Mouse (Mus musculus) kidney, embryonic 14.5 days (tissue): ENCODE measurements around the gene Cdk5r2. TPM values are rescaled to one million over a fixed set of nuclear protein-coding genes. Genes with fewer than 3 reads are reported as not detected.

ENCODE experiments used
- ATAC-seq: fragments of 200-750 bp; cut with Nextera tagmentation; 2 replicates; pipeline ENCODE4 v1.8.0; 2017; ENCODE audit warnings: moderate number of reproducible peaks, mild to moderate bottlenecking, moderate TSS enrichment, moderate library complexity; ENCODE audit not compliant: low FRiP score, low TSS enrichment
- H3K27ac ChIP-seq: fragments of 300-500 bp; sonication (generic); 2 replicates; pipeline ENCODE4 v1.5.1; 2014; ENCODE audit warnings: low read depth, mild to moderate bottlenecking, low read length, moderate library complexity, mixed read lengths
- H3K27me3 ChIP-seq: fragments of 300-500 bp; sonication (generic); 2 replicates; pipeline ENCODE4 v1.6.1; 2014; ENCODE audit warnings: mild to moderate bottlenecking, low read length; ENCODE audit not compliant: control insufficient read depth, insufficient read depth
- H3K36me3 ChIP-seq: fragments of 300-500 bp; sonication (generic); 2 replicates; pipeline ENCODE4 v1.6.1; 2014; ENCODE audit warnings: low read length, mixed read lengths; ENCODE audit not compliant: control insufficient read depth, insufficient read depth
- H3K4me1 ChIP-seq: fragments of 300-500 bp; sonication (generic); 2 replicates; pipeline ENCODE4 v1.6.1; 2014; ENCODE audit warnings: low read length, mixed read lengths; ENCODE audit not compliant: control insufficient read depth, insufficient read depth
- H3K4me2 ChIP-seq: fragments of 300-500 bp; sonication (generic); replicated peaks from 2 replicates; pipeline ENCODE4 v1.6.1; 2014; ENCODE audit warnings: low read depth, mild to moderate bottlenecking, low read length
- H3K4me3 ChIP-seq: fragments of 300-500 bp; sonication (generic); 2 replicates; pipeline ENCODE4 v1.5.1; 2014; ENCODE audit warnings: mild to moderate bottlenecking, low read length
- H3K9ac ChIP-seq: fragments of 300-500 bp; sonication (generic); 2 replicates; pipeline ENCODE4 v1.6.1; 2014; ENCODE audit warnings: low read depth, mild to moderate bottlenecking, low read length, moderate library complexity
- H3K9me3 ChIP-seq: fragments of 300-500 bp; sonication (generic); 2 replicates; pipeline ENCODE4 v1.6.1; 2016; ENCODE audit warnings: low read length; ENCODE audit not compliant: control insufficient read depth
- WGBS: fragments of 180-500 bp; shearing (Covaris S2); extraction: QIAGEN DNeasy Blood & Tissue Kit; methylation state at CpG from one replicate; pipeline ENCODE4 v1.1.7; 2014; 5-methylcytosine and 5-hydroxymethylcytosine counted together
- polyA plus RNA-seq: library from polyadenylated mRNA; unstranded; fragments of >200 nt; fragmentation: Nextera tagmentation; extraction: Ambion mirVana; gene quantifications from 2 replicates; pipeline ENCODE4 v1.2.1, GENCODE M21; 2014

Cdk5r2 gene
- polyA plus RNA-seq, result 0.07 TPM in 1 of 2 replicates, not detected in the other

- Histone ChIP-seq H3K9ac (peak within 1 kb of the TSS; percentile 52), H3K9me3 (no peaks in the 10 kb centered on the region), H3K27me3 (peaks cover 95% of the 10 kb centered on the region), H3K4me1 (peaks cover 9% of the 10 kb centered on the region), H3K4me2 (peak within 1 kb of the TSS; percentile 97), H3K4me3 (peak within 1 kb of the TSS; percentile 66), H3K36me3 (no peaks in the 10 kb centered on the region), H3K27ac (no peak within 1 kb of the TSS)
- ATAC-seq, result peak; percentile 90
- 2% methylated on average over 35 of the region's 39 CpGs for WGBS
Measured at GRCm38 (mm10) chr1:74854306-74855056, at the start of gene Cdk5r2. TSS of gene Cdk5r2 (plus strand) at chr1:74854934.

- no peak overlapping the region for H3K4me3 ChIP-seq
- no peaks in the 10 kb centered on the region for H3K9me3 ChIP-seq
- no peak for ATAC-seq
- no peaks in the 10 kb centered on the region for H3K36me3 ChIP-seq
- H3K4me1 ChIP-seq, result peaks cover 28% of the 10 kb centered on the region
- H3K4me2 ChIP-seq, result no peak overlapping the region
- H3K27ac ChIP-seq, result no peak overlapping the region
- WGBS, result 12% methylated on average over 4 of the region's 4 CpGs
- no peak overlapping the region for H3K9ac ChIP-seq
- peaks cover 83% of the 10 kb centered on the region for H3K27me3 ChIP-seq
Measured at GRCm38 (mm10) chr1:74805340-74805835, 49.3 kb upstream of the Cdk5r2 start.

DNA sequence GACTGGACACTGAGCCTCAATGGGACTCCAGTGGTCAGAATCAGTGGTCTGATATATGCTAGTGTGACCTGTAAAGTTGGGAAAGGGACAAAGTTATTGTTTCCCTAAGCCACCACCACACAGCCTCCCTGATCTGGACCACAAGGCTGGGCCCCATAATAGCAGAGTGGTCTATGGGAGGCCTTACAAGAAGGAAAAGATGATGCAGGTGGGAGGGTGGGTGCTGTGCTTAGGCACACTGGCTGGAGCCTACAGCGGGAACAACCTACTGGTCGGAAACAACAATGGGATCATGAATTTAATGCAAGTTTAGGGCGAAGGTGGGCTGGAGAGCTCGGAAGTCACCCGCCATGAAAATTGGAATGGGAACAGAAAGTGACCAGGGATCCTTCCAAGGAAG is 48.9 kb upstream of the Cdk5r2 start:
- peaks cover 24% of the 10 kb centered on the region for H3K4me1 ChIP-seq
- no peak overlapping the region for H3K9ac ChIP-seq
- no peaks in the 10 kb centered on the region for H3K9me3 ChIP-seq
- no peak for ATAC-seq
- no peak overlapping the region for H3K27ac ChIP-seq
- no peaks in the 10 kb centered on the region for H3K36me3 ChIP-seq
- no peak overlapping the region for H3K4me3 ChIP-seq
- no peak overlapping the region for H3K4me2 ChIP-seq
- H3K27me3 ChIP-seq, result peaks cover 78% of the 10 kb centered on the region
- 9% methylated on average over 5 of the region's 5 CpGs for WGBS

GRCm38 (mm10) chr1:74806360-74807311 is 48.1 kb upstream of the Cdk5r2 start:
- peak overlapping the region; percentile 38; the same call in 1 of the 2 replicates for H3K9ac ChIP-seq
- no peaks in the 10 kb centered on the region for H3K36me3 ChIP-seq
- peaks cover 73% of the 10 kb centered on the region for H3K27me3 ChIP-seq
- peak; percentile 8; the same call in 1 of the 2 replicates for ATAC-seq
- peaks cover 23% of the 10 kb centered on the region for H3K4me1 ChIP-seq
- H3K4me2 ChIP-seq, result peak overlapping the region; percentile 27
- 1% methylated on average over 37 of the region's 38 CpGs for WGBS
- H3K9me3 ChIP-seq, result no peaks in the 10 kb centered on the region
- H3K4me3 ChIP-seq, result peak overlapping the region; percentile 25
- no peak overlapping the region for H3K27ac ChIP-seq

DNA sequence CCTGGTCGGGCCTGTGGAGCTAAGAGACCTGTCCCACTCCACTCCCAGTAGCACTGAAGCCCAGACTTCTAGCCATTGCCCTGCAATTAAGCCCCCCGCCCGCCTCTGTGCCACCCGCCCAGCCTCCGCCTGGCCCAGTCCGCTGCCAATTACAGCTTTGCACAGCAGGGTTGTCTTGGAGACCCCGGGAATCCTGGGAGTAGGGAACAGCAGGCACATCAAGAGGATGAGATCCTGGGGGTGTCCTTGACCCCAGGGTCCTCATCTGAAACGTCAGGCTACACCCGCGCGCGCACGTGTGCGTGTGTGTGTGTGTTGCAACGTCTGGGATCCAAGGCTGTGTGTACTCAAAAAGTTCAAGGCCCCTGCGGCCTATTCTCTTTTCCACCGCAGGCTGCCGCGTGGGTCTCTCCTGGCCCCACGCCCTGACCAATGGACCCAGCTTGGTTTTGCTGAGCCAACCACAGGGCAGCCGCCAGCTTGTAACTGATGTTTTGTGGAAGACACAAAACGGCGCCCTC is 47.1 kb upstream of the Cdk5r2 start:
- Histone ChIP-seq H3K9ac (no peak overlapping the region; the same call in 1 of the 2 replicates), H3K4me1 (peaks cover 23% of the 10 kb centered on the region), H3K27me3 (peaks cover 67% of the 10 kb centered on the region), H3K4me3 (peak overlapping the region; percentile 25), H3K4me2 (peak overlapping the region; percentile 27), H3K9me3 (no peaks in the 10 kb centered on the region), H3K36me3 (no peaks in the 10 kb centered on the region), H3K27ac (no peak overlapping the region)
- ATAC-seq, result 0 out of 2 replicates have a peak, but pooled peaks have one; percentile 7
- WGBS, result 5% methylated on average over 22 of the region's 23 CpGs

DNA sequence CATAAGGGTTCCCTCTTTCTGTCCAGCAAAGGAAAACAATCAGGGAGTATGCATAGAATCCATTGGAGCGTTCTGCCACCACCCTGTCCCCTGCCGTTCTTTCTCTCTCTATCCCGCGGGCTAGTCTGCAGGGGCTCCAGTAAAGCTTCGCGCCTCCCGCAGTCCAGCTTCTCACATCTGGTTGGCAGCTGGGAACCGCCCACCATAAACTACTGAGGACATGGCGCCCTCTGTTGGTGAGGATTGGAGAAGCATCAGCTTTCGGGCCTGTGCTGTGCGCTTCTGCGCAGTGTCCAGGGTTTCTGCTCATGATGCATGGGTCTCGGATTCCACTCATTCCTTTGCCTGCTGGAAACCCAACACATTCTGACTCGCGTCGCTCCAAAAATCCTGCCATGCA is 46.7 kb upstream of the Cdk5r2 start:
- Histone ChIP-seq H3K9ac (no peak overlapping the region), H3K27me3 (peaks cover 62% of the 10 kb centered on the region), H3K4me3 (peak overlapping the region; percentile 11)

GRCm38 (mm10) chr1:74809007-74809406 is 45.7 kb upstream of the Cdk5r2 start:
- WGBS, result 59% methylated on average over 10 of the region's 10 CpGs
- H3K27ac ChIP-seq, result no peak overlapping the region
- H3K36me3 ChIP-seq, result no peaks in the 10 kb centered on the region
- ATAC-seq, result no peak
- H3K4me2 ChIP-seq, result no peak overlapping the region
- H3K4me3 ChIP-seq, result no peak overlapping the region
- no peaks in the 10 kb centered on the region for H3K9me3 ChIP-seq
- H3K27me3 ChIP-seq, result peaks cover 53% of the 10 kb centered on the region
- peaks cover 17% of the 10 kb centered on the region for H3K4me1 ChIP-seq
- no peak overlapping the region for H3K9ac ChIP-seq

More for the DNA sequence above, 46.7 kb upstream of the Cdk5r2 start:
- H3K27ac ChIP-seq, result no peak overlapping the region
- peak overlapping the region; percentile 37 for H3K4me2 ChIP-seq
- H3K9me3 ChIP-seq, result no peaks in the 10 kb centered on the region
- under 1% methylated on average over 16 of the region's 16 CpGs for WGBS
- peak; percentile 85 for ATAC-seq
- H3K36me3 ChIP-seq, result no peaks in the 10 kb centered on the region
- peaks cover 19% of the 10 kb centered on the region for H3K4me1 ChIP-seq

DNA sequence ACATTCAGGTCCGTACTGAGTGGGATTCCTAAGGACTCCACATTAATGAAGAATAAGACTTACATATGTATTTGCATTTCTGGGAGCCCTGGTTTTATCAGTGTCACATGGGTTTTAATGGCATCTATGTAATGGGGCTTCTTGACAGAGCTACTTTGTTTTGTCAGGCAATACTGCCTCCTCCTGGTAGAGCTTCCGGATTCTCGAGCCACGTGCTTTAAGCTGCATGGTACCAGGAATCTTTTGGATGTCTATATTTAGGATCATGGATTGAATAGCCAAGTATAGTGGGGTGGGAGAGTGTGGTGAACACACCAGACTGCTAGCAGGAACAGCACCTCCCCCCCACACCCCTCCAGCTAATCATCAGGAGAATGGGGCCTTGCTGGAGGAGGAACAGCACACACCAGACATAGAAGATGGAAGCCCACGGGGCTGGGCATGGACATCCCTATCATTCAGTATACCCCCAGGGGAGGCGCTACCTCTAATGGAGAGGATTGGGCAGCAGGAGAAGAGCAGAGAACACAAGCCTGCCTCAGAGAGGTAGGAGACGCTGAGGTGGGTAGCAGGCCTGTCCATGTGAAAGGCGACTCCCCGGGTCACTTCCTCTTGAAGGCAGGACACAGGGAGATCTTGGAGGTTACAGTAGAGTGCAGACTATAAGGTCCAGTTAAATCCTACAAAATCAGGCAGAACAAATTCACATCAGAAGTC is 39.6 kb upstream of the Cdk5r2 start:
- ATAC-seq, result no peak
- Histone ChIP-seq H3K4me1 (0 out of 2 replicates have a peak, but pooled peaks cover 4% of the 10 kb centered on the region), H3K9ac (no peak overlapping the region), H3K27ac (no peak overlapping the region), H3K4me2 (no peak overlapping the region), H3K27me3 (peaks cover 4% of the 10 kb centered on the region), H3K36me3 (no peaks in the 10 kb centered on the region), H3K4me3 (no peak overlapping the region), H3K9me3 (no peaks in the 10 kb centered on the region)
- WGBS, result 71% methylated on average over 9 of the region's 9 CpGs
